Mouse (Mus musculus) right cerebral cortex, postnatal 25 days (tissue): ENCODE results near the gene Vgll4.

ENCODE experiments used
- DNase-seq: peaks from one replicate; pipeline ENCODE4 v3.0.0; 2022

Gene Vgll4

GRCm38 (mm10) chr6:114864421-114864820, 105.4 kb downstream of the Vgll4 start:
- no peak for DNase-seq

GRCm38 (mm10) chr6:114863501-114863900, 106.3 kb downstream of the Vgll4 start:
- no peak for DNase-seq

- no peak for DNase-seq
Measured at GRCm38 (mm10) chr6:114862046-114862445, 107.7 kb downstream of the Vgll4 start.

DNA sequence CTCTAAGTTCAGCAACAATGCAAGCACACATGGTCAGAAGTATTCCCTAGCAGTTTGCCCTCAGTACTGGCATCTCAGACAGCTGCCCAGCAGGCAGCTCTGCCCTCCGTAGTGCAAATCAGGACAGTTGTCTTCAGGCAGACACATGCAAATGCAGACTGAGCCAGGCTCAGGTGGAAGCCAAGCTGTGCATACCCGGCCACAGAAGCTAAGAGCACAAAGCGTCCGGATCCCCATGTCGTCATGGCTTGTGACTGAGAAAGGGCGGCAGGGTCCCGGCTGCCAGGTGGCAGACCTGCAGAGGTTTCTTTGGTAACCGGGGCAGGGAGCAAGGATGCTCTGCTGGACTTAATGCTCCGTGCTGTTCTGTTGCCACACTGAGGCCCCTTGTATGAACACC, 108.2 kb downstream of the Vgll4 start:
- no peak for DNase-seq

DNA sequence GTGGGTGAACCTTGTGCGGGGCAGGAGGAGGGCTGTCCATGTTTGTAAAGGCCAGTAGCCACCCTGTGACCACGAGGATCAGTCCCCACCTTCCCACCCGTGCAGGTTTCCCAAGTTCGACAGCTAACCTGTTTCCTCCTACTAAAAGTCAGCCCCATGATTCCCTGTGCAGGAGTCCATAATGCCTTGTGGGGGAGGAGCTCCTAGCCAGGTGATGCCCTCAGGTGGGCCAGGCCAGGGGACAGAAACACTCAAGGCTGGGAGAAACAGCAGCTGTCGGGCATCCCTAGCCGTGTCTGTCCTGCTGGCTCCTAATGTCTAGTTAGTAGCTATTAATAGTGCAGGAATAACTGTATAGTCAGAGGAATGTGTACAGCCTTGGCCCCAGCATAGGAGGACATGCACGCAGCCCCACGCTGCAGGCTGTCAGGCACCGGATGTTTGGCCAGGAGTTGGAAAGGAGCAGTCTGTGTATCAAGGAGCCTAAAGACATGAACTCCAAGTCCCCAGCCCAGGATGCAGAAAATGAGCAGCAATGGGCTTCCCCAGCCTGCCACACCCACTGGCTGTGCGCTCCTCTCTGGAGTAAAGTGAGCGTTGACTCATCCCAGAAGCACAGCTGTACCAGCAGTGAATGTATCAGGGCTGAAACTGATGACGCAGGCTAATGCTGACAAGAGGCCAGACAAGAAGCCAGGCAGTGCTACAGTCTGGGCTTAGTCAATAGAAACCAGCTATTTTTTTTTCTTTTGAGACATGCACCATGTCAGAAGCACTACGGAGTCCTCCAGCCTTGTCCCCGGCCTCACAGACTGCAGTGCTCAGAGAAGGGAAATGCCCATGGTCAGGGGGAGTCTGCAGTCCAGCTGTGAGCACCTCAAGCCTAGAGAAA, 108.9 kb downstream of the Vgll4 start:
- DNase-seq: no peak

DNA sequence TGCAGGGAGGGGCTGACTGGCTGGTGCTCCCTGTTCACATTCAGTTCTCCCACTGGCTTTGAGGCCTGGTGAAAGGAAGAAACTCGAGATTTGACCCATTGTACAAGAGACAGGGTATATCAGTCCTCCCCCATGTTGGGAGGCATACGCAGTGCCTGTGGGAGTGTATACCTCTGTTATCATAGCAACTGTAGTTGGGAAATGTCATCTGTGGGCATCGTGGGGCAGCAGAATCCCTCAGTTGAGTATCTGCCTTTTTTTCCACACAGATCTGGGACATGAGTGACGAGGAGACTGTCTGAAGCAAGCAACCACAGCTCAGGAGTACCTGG, 111.1 kb downstream of the Vgll4 start:
- no peak for DNase-seq

DNA sequence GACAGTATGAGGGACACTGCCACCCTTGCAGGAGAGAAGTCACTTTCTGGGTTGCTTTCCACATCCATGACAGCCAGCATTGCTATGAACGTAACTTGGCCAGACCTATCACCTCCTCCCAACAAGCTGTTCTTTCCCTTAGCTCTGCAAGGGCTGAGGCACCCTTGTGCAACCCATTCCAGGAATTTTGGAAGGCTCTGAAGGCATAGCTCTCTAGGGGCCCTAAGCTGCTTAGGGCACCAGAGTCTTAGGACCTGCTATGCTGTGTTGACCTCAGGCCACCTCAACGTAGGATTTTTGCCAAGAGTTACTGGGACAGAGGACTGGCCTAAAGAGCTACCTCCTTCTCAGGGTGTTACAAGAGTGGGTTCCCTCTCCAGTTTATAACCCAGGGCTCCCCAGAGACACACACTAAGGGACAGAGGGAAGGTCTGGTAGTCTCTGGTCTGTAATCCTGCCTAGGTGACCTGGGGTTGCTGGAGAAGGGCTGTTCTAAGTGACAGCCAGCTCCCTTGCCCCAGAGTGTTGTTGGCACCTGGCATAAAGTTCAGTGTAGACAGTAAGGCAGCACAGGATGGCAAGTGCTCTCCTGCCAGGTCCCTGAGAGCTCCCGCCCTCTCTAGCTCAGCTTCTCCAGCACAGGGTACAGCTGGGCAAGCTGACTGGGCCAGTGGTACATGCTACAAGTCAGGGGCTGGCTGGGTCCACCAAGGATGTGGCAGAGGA, 111.6 kb downstream of the Vgll4 start:
- no peak for DNase-seq

- no peak for DNase-seq
Measured at GRCm38 (mm10) chr6:114856501-114856900, 113.3 kb downstream of the Vgll4 start.

DNA sequence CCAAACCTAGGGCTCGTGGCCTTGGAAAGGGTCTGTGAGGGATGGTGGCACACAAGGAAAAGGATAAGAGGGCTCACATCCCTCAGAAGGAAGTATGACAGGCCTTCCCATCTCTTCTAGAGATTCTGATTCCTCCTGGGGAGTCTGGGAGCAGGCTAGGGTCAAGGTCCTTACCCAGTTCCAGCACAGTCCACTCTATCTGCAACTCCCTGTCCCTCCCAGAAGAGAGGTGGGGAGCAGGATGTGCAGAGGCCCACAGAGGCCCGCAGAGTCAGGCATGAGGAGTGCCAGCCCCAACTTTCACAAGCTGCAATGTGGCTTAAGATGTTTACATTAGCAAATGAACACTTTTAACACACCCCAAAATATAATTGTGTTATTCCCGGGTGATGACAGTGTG, 114.2 kb downstream of the Vgll4 start:
- no peak for DNase-seq

- no peak for DNase-seq
Measured at GRCm38 (mm10) chr6:114854368-114854767, 115.4 kb downstream of the Vgll4 start.

DNA sequence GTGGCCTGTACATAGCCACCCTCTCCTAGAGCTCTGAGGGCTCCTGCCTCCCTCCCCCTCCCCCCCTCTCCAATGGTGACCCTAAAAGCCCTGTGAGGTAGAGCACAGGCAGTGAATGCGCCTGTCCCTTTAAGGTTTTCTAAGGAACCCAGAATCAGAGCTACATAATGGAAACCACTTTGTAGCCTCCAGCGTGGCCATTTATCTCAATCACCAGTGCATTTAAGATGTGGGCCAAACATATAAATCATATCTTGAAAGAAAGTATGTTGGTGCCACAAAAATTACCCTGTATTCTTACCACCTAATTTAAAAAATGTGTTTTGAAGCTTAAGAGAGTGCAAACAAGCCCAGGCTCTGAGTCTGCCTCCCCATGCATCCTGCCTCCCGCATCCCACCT, 117.1 kb downstream of the Vgll4 start:
- DNase-seq: no peak

DNA sequence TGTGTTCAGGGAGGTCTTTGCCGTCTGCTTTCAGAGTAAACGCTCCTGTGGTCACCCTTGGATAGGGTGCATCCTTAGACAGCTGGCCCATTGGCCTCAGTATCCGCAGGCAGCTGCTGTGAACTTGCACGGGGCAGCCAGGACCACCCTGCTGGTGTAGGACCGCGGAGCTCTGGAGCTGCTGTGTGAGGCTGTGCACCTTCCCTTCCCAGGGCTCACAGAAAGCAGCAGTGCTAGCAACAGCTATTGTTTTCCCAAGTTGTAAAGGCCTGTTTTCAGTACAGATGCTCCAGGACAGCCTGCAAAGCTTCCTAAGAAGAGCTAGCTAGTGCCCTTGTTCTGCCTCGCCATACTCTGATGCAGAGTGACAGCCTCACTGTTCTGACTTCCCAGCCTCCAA, 118.1 kb downstream of the Vgll4 start:
- DNase-seq: no peak

- DNase-seq: no peak
Measured at GRCm38 (mm10) chr6:114849787-114850186, 120.0 kb downstream of the Vgll4 start.

DNA sequence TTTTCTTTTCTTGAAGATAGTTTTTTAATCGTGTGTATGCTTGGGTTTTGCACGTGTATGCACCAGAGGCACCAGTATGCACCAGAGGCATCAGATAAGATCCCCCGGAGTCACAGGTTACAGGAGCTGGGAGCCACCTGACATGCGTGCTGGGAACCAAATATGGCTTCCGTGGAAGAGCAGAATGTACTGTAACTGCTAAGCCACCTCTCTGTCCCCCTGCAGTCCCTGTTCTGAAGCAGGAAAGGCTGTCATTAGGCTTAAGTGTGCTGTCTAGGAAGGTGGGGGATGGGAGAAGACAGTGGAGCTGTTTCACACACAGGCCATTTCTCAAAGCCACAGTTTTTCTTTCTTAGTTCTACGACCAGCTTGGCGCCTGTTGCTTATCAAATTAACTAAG, 121.0 kb downstream of the Vgll4 start:
- DNase-seq: no peak

GRCm38 (mm10) chr6:114847582-114848174, 122.1 kb downstream of the Vgll4 start:
- no peak for DNase-seq

DNA sequence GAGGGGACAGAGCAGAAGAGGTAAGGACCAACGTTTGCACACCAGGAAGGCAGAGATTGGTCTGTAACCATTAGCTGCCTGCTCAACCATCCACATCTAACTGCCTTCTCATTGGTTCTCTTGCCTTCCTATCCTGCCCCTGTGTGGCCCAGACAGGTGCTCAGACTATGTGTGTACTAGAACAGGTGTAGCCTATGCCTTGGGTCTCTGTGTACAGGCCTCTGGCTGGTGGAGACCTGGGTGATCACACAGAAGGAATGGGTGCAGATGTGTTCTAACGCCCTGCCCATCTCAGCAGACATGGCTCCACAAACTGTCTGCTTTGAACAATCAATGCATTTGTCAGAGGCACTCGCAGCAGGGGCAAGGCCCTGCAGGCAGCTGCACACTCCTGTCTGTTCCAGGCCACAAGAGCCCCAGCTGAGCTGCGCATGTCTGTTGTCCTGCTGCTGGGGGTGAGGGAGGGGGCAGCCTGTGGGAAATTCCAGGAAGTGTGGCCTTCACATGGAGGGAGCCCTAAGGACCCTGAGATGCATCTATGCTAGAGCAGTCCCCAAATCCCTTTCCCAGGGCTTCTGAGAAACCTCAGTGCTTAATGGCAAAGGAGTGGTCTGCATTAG, 123.5 kb downstream of the Vgll4 start:
- DNase-seq: no peak

DNA sequence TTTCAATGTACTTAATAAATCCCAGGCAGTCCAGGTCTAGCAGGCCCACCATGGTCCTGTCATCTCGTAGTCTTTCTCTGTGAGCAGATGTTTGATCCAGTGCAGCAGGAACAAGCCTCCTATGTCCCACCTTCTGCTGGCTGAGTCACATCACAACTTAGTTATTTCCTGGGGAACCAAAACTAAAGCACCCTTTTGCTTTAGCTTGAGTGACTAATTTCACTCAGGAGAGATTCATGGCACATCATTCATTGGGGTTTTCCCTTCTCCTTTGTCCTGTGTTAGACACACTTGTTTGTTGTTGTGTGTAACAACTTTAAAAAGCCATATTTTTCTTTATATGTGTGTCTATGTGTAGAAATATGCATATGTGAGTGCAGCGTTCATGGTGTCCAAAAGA, 126.9 kb downstream of the Vgll4 start:
- DNase-seq: no peak

DNA sequence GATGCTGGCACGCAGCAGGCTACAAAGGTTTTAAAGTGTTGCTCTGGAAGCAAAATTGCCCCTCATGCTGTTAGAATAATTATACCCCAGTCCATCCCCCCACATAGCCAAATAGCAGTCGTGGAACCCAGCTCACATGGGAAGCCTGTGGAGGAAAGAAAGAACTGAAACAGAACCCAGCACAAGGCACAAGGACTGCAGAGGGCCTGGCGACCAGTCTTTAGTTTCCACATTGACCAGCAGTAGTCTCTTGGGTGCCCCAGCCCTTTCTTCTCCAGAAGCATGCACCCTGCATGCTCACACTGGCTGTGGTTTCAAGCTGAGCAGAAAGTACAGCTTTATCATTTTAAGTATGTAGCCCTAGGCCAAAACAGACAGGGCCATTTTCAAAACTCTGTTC, 127.7 kb downstream of the Vgll4 start:
- DNase-seq: no peak

DNA sequence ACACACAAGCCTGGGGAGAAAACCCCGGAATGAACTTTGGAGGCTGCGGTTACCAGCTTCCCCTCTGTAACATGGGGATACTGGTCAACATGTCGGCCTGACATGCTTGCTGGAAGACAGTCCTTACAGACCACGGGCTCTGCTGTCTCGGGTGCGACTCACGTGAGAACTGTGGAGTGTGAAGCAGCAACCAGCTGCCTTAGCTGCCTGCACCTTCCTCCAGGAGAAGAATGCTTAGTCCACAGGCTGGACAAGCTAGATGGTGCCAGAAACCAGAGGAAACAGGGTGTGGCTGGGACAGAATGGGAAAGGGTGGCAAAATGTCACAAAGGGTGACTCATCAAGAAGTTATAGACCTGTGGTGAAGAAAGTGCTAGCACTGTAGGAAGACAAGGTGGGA, 129.8 kb downstream of the Vgll4 start:
- no peak for DNase-seq

DNA sequence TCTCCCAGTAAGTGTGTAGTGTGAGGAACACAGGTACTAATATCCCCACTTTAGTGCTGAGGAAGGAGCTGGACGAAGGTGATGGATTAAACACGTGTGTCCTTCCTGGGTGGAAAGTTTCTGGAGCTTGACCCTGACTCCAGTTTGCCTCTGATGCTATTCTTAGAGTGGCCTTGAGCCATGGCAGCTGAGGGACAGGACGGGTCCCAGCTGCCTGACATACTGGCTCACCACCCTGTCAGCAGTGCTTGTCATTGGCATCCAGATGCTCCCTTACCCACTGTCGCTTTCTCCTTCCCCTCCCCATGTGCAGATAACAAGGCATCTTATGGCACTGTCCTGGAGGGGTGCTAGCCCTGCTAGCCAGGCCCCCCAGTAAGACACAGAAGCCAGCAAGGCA, 130.9 kb downstream of the Vgll4 start:
- DNase-seq: no peak

DNA sequence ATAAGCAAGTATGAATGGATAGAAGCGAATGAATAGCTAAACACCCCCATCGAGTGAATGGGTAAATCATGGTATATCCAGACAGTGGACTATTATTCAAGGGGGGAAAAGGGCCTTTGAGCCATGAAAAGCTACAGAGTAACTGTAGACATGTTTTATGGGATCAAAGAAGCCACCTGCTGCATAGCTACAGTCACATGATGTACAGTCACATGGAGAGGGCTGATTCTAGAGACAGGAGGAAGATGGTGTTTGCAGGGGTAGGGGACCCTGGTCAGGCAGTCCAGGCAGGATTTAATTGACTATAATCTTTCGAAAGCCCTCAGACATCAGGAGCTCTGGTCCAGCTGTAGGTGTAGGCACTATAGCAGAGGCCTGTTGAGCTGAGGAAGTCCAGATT, 133.4 kb downstream of the Vgll4 start:
- no peak for DNase-seq

DNA sequence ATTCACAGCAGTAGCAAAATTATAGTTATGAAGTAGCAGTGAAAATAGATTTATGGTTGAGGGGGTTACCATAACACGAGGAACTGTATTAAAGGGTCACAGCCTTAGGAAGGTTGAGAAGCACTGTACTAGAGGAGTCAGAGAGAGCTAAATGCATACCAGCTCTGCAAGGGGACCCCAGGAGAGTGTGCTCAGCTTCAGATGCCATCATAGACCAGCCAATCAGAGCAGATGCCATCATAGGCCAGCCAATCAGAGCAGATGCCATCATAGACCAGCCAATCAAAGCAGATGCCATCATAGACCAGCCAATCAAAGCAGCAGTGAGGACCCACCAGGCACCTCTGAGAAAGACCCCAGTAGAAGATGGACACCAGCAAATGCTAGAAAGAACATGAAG, 134.0 kb downstream of the Vgll4 start:
- DNase-seq: no peak

- DNase-seq: no peak
Measured at GRCm38 (mm10) chr6:114835344-114835743, 134.4 kb downstream of the Vgll4 start.
